Mouse (Mus musculus) limb, embryonic 14.5 days (tissue): ENCODE data around the gene Arl14. TPM values are rescaled to one million over a fixed set of nuclear protein-coding genes. Genes with fewer than 3 reads are reported as not detected.

ENCODE experiments used
- ATAC-seq: fragments of 200-750 bp; cut with Nextera tagmentation; 2 replicates; pipeline ENCODE4 v1.8.0; 2017; ENCODE audit warnings: low read depth, moderate number of reproducible peaks, moderate TSS enrichment; ENCODE audit not compliant: low FRiP score
- DNase-seq: peaks from one replicate; pipeline ENCODE4 v3.0.0-alpha.2; 2015; ENCODE audit warnings: low spot score
- H3K27ac ChIP-seq: fragments of 300-500 bp; sonication (generic); replicated peaks from 2 replicates; pipeline ENCODE4 v1.5.1; 2014; ENCODE audit warnings: low read depth, mild to moderate bottlenecking, low read length, moderate library complexity, mixed read lengths
- H3K27me3 ChIP-seq: fragments of 300-500 bp; sonication (generic); 2 replicates; pipeline ENCODE4 v1.6.1; 2014; ENCODE audit warnings: low read length, mixed read lengths; ENCODE audit not compliant: control insufficient read depth, insufficient read depth
- H3K36me3 ChIP-seq: fragments of 300-500 bp; sonication (generic); 2 replicates; pipeline ENCODE4 v1.6.1; 2014; ENCODE audit warnings: mild to moderate bottlenecking, low read length, moderate library complexity, mixed read lengths; ENCODE audit not compliant: control insufficient read depth, insufficient read depth
- H3K4me1 ChIP-seq: fragments of 300-500 bp; sonication (generic); 2 replicates; pipeline ENCODE4 v1.6.1; 2014; ENCODE audit warnings: antibody characterized with exemption, low read length, mixed read lengths; ENCODE audit not compliant: control insufficient read depth, insufficient read depth
- H3K4me2 ChIP-seq: fragments of 300-500 bp; sonication (generic); replicated peaks from 2 replicates; pipeline ENCODE4 v1.6.1; 2014; ENCODE audit warnings: low read depth, mild to moderate bottlenecking, low read length, moderate library complexity; ENCODE audit not compliant: severe bottlenecking
- H3K4me3 ChIP-seq: fragments of 300-500 bp; sonication (generic); replicated peaks from 2 replicates; pipeline ENCODE4 v1.5.1; 2014; ENCODE audit warnings: low read length
- H3K9ac ChIP-seq: fragments of 300-500 bp; sonication (generic); 2 replicates; pipeline ENCODE4 v1.6.1; 2014; ENCODE audit warnings: mild to moderate bottlenecking, low read depth, low read length, moderate library complexity; ENCODE audit not compliant: severe bottlenecking
- H3K9me3 ChIP-seq: fragments of 300-500 bp; sonication (generic); 2 replicates; pipeline ENCODE4 v1.6.1; 2016; ENCODE audit warnings: low read length; ENCODE audit not compliant: control insufficient read depth
- POLR2A ChIP-seq: fragments of 200-500 bp; IDR thresholded peaks from 2 replicates; pipeline ENCODE4 v1.8.0; 2012; ENCODE audit warnings: inconsistent platforms, mild to moderate bottlenecking, moderate library complexity, borderline replicate concordance; ENCODE audit not compliant: insufficient read depth, insufficient read length; ENCODE audit errors: extremely low read depth
- WGBS: fragments of 180-500 bp; shearing (Covaris S2); extraction: QIAGEN DNeasy Blood & Tissue Kit; methylation state at CpG from one replicate; pipeline ENCODE4 v1.1.7; 2014; 5-methylcytosine and 5-hydroxymethylcytosine counted together
- polyA plus RNA-seq, 2 experiments: library from polyadenylated mRNA; depleted of rRNA in 1 of 2; stranded (reverse) in 1 of 2; unstranded in 1 of 2; fragments of >200 nt; fragmentation: Nextera tagmentation in 1 of 2; extraction: Ambion mirVana in 1 of 2; gene quantifications; 2 replicates each; pipeline versions ENCODE4 v1.2.1 to v1.2.3; 2012 to 2014

Arl14 gene
- polyA plus RNA-seq, 2 experiments: not detected

- Histone ChIP-seq H3K27me3 (no peaks in the 10 kb centered on the region), H3K36me3 (no peaks in the 10 kb centered on the region), H3K27ac (no peak overlapping the region), H3K4me3 (no peak overlapping the region), H3K9ac (no peak overlapping the region), H3K9me3 (no peaks in the 10 kb centered on the region), H3K4me2 (no peak overlapping the region), H3K4me1 (no peaks in the 10 kb centered on the region)
- ATAC-seq (no peak), DNase-seq (no peak)
- no peak for TF ChIP-seq POLR2A
- 90% methylated on average over 5 of the region's 5 CpGs for WGBS
Measured at GRCm38 (mm10) chr3:69214566-69214965, 7.7 kb upstream of the Arl14 start.

DNA sequence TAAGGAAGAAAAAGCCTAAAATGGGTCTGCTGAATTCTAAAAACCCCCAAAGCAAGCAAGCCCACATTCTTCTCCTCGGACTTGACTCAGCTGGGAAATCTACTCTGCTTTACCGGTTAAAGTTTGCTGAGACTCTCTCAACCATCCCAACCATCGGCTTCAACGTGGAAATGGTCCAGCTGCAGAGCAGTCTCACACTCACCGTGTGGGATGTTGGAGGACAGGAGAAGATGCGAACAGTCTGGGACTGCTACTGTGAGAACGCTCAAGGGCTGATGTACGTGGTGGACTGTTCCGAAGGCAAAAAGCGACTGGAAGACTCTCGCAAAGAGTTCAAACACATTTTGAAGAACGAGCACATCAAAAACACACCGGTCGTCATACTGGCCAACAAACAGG, 282 bp downstream of the Arl14 start:
- H3K27me3 ChIP-seq: no peaks in the 10 kb centered on the region
- no peak for DNase-seq
- no peaks in the 10 kb centered on the region for H3K36me3 ChIP-seq
- no peaks in the 10 kb centered on the region for H3K9me3 ChIP-seq
- H3K4me1 ChIP-seq: no peaks in the 10 kb centered on the region
- TF ChIP-seq POLR2A: no peak
- no peak overlapping the region for H3K4me2 ChIP-seq
- 83% methylated on average over 14 of the region's 14 CpGs for WGBS
- no peak overlapping the region for H3K27ac ChIP-seq
- ATAC-seq: no peak
- no peak overlapping the region for H3K9ac ChIP-seq
- H3K4me3 ChIP-seq: no peak overlapping the region

DNA sequence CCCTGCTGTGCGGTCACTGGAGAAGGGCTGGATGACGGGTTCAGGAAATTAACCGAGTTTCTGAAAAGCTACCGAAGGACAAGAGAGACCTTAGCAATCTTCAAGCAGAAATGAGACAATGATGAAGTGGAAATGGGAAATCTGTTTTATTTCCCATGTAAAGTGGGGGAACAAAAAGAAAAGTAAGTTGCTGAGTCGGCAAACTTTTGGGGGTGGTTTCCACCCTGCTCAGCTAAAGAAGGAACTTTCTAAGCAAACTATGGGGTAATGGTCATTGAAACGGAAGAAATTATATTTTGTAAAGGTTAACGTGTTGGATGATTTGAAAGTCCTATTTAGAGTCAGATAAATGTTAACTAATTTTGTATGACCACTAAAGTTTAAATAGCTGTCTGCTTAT, 768 bp downstream of the Arl14 start:
- Histone ChIP-seq H3K9me3 (no peaks in the 10 kb centered on the region), H3K4me2 (no peak overlapping the region), H3K27ac (no peak overlapping the region), H3K4me3 (no peak overlapping the region), H3K4me1 (no peaks in the 10 kb centered on the region), H3K9ac (no peak overlapping the region), H3K36me3 (no peaks in the 10 kb centered on the region), H3K27me3 (no peaks in the 10 kb centered on the region)
- DNase-seq: no peak
- TF ChIP-seq POLR2A: no peak
- ATAC-seq: no peak
- WGBS: 83% methylated on average over 7 of the region's 7 CpGs

DNA sequence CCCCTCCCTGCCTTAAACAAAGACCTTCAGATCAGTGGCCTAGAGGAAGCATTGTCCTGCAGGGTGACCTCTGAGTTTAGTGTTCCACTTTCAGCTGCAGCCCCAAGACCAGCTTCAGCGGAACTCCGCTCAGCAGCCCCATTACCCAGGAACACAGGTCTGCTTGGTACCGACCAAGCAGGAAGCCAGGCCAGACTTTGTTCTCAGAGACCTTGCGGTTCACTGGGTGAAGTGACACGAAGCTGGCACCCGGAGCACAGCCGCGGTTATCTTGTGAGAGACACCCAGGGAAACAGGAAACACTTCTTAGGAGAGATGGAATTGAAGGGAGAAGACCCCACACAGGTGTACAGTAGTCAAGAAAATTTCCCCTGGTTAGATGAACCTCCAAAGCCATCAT, 1.4 kb downstream of the Arl14 start:
- no peaks in the 10 kb centered on the region for H3K36me3 ChIP-seq
- no peak overlapping the region for H3K27ac ChIP-seq
- H3K9ac ChIP-seq: no peak overlapping the region
- TF ChIP-seq POLR2A: no peak
- H3K4me3 ChIP-seq: no peak overlapping the region
- no peaks in the 10 kb centered on the region for H3K27me3 ChIP-seq
- no peak overlapping the region for H3K4me2 ChIP-seq
- no peak for ATAC-seq
- WGBS: 84% methylated on average over 8 of the region's 8 CpGs
- no peaks in the 10 kb centered on the region for H3K4me1 ChIP-seq
- no peak for DNase-seq
- no peaks in the 10 kb centered on the region for H3K9me3 ChIP-seq

DNA sequence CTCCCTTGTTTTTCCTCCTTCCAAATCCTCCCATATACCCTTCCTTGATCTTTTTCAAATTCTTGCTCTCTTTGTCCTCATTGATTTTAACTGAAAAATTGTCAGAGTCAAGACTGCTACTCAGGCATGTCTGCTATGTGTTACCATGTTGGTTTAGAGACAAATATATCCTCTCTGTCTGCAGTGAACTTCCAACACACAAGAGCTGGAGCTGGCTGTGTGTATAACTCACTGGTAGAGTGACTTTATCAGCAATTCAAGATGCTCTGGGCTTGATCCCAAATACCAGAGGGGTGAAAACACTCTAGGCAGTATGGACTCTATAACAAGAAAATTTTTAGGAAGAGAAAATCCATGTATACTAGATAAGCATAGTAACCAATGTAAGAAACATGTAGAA, 2.8 kb downstream of the Arl14 start:
- Histone ChIP-seq H3K4me1 (no peaks in the 10 kb centered on the region), H3K9me3 (no peaks in the 10 kb centered on the region), H3K27ac (no peak overlapping the region), H3K4me3 (no peak overlapping the region), H3K27me3 (no peaks in the 10 kb centered on the region), H3K9ac (no peak overlapping the region), H3K36me3 (no peaks in the 10 kb centered on the region), H3K4me2 (no peak overlapping the region)
- ATAC-seq (no peak), DNase-seq (no peak)
- no peak for TF ChIP-seq POLR2A

DNA sequence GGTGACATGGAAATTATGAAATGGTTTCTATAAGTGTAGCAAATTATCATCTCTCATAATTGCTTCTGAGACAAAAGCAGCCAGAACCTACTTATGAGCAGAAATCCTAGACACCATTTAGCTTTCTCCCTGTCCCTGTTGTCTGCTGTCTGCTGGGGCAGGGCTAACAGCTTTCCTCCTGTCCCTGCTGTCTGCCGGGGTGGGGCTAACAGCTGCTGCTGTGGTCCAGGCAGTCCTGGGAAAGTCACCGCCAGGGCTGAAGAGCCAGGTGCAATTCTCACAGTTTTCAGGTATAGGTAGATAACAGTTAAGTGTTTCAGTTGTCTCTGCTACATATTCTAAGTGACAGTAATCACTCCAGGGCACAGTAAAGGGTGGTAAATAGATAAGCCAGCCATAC, 4.3 kb downstream of the Arl14 start:
- no peaks in the 10 kb centered on the region for H3K27me3 ChIP-seq
- no peak overlapping the region for H3K4me2 ChIP-seq
- H3K4me1 ChIP-seq: no peaks in the 10 kb centered on the region
- no peak overlapping the region for H3K4me3 ChIP-seq
- no peak for TF ChIP-seq POLR2A
- ATAC-seq (no peak), DNase-seq (no peak)
- no peaks in the 10 kb centered on the region for H3K36me3 ChIP-seq
- H3K27ac ChIP-seq: no peak overlapping the region
- whole genome bisulfite sequencing: 34% methylated on average over 2 of the region's 2 CpGs
- no peaks in the 10 kb centered on the region for H3K9me3 ChIP-seq
- no peak overlapping the region for H3K9ac ChIP-seq
